Mouse (Mus musculus) kidney, adult 2 months (tissue): Measurements from ENCODE around the gene Frem3. TPM values are rescaled to one million over a fixed set of nuclear protein-coding genes. Genes with fewer than 3 reads are reported as not detected.
A peak's percentile ranks its signal among the peaks of the same experiment; 100 is the strongest.

Source experiments
- DNase-seq: peaks from one replicate; pipeline ENCODE4 v3.0.0; 2021
- H3K27ac ChIP-seq: fragments of 200-500 bp; 2 replicates; pipeline ENCODE4 v1.5.1; 2012; ENCODE audit warnings: low read depth, low read length, control low read depth, inconsistent platforms; ENCODE audit not compliant: insufficient read depth
- H3K27me3 ChIP-seq: fragments of 200-500 bp; replicated peaks from 2 replicates; pipeline ENCODE4 v1.6.1; 2012; ENCODE audit warnings: mild to moderate bottlenecking, moderate library complexity, low read length, inconsistent platforms; ENCODE audit not compliant: control insufficient read depth, insufficient read depth
- H3K36me3 ChIP-seq: fragments of 200-500 bp; 2 replicates; pipeline ENCODE4 v1.6.1; 2012; ENCODE audit warnings: mild to moderate bottlenecking, moderate library complexity, low read length, inconsistent platforms; ENCODE audit not compliant: control insufficient read depth, insufficient read depth
- H3K4me1 ChIP-seq: fragments of 200-500 bp; 2 replicates; pipeline ENCODE4 v1.6.1; 2011; ENCODE audit warnings: low read length; ENCODE audit not compliant: control insufficient read depth, insufficient read depth
- H3K4me3 ChIP-seq: fragments of 200-500 bp; 2 replicates; pipeline ENCODE4 v1.5.1; 2011; ENCODE audit warnings: mild to moderate bottlenecking, low read depth, low read length, control low read depth; ENCODE audit not compliant: insufficient read depth
- CTCF ChIP-seq: fragments of 200-500 bp; conservative IDR thresholded peaks from 2 replicates; pipeline ENCODE4 v1.5.1; 2011; ENCODE audit warnings: low read depth, mild to moderate bottlenecking, control low read depth, low read length, moderate library complexity, mixed read lengths; ENCODE audit not compliant: insufficient read depth, insufficient read length
- POLR2A ChIP-seq: fragments of 200-500 bp; IDR thresholded peaks from one replicate; pipeline ENCODE4 v1.6.1; 2011; ENCODE audit warnings: low read depth, low read length, control low read depth
- WGBS: fragments of 180-500 bp; shearing (Covaris S2); methylation state at CpG from one replicate; pipeline ENCODE4 v1.1.7; 2018; 5-methylcytosine and 5-hydroxymethylcytosine counted together
- polyA plus RNA-seq: library from polyadenylated mRNA; depleted of rRNA; stranded (reverse); fragments of >200 nt; gene quantifications from 2 replicates; pipeline ENCODE4 v1.2.3, GENCODE M21; 2012

The Frem3 gene
- polyA plus RNA-seq, 1 experiment, result not detected

GRCm38 (mm10) chr8:80579038-80579437 is 31.8 kb upstream of the Frem3 start:
- no peaks in the 10 kb centered on the region for H3K36me3 ChIP-seq
- no peaks in the 10 kb centered on the region for H3K4me1 ChIP-seq
- no peaks in the 10 kb centered on the region for H3K27me3 ChIP-seq
- H3K27ac ChIP-seq, result no peak overlapping the region
- DNase-seq, result no peak
- TF ChIP-seq CTCF (no peak), POLR2A (no peak)
- no peak overlapping the region for H3K4me3 ChIP-seq
- 79% methylated on average over 1 of the region's 1 CpGs for WGBS

DNA sequence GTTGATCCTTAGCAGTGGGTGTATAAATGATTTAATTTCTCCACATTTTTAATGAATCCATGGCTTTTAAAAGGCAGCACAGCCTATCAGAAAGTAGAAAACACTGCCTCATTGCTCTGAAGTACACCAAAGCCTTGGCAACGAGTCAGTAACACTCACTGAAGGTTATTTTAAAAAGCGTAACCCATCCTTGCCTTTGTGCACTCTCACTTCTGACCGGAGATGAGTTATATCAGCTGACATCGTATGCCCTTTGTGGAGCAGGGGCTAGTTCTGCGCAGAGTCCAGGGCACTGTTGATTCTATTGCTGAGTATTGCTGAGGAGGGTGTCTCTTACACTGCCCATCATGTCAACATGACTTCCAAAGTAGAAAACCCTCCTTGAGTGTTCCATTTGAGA is 18.3 kb upstream of the Frem3 start:
- Histone ChIP-seq H3K4me3 (no peak overlapping the region), H3K27ac (no peak overlapping the region)
- TF ChIP-seq POLR2A (no peak), CTCF (no peak)

DNA sequence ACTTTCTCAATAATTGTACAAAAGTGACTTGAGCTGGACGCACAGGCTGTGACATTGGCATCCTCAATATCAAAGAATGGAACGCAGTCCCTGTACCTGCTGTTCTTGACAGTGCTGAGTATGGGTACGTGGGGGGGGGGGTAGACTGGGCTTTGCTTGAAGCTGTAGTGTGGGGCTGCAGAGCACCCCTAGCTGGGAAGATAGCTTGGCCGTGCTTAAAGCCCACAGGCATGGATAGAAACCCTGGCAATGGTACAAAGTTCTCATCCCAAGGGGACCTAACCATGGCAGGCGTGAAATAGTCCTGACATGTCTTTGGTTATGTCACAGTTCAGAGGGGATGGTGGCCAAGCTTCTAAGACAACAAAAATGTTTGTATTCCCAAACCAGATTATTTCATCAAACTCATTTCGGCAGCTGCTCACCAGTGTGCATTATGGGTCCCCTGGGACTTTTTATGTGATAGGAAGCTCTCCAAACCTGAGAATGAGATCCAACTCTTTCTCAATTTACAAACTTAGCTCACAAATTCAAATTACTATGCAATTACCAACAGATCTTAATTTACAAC is 10.2 kb upstream of the Frem3 start:
- no peaks in the 10 kb centered on the region for H3K4me1 ChIP-seq
- no peak overlapping the region for H3K27ac ChIP-seq
- TF ChIP-seq CTCF (no peak), POLR2A (no peak)
- no peaks in the 10 kb centered on the region for H3K36me3 ChIP-seq
- no peak overlapping the region for H3K4me3 ChIP-seq
- H3K27me3 ChIP-seq, result no peaks in the 10 kb centered on the region; the same call in 1 of the 2 replicates
- DNase-seq, result peak; percentile 7
- 78% methylated on average over 6 of the region's 6 CpGs for WGBS

More for the DNA sequence above, 18.3 kb upstream of the Frem3 start:
- Histone ChIP-seq H3K36me3 (no peaks in the 10 kb centered on the region), H3K27me3 (no peaks in the 10 kb centered on the region; the same call in 1 of the 2 replicates), H3K4me1 (no peaks in the 10 kb centered on the region)
- no peak for DNase-seq
- 55% methylated on average over 5 of the region's 5 CpGs for WGBS

DNA sequence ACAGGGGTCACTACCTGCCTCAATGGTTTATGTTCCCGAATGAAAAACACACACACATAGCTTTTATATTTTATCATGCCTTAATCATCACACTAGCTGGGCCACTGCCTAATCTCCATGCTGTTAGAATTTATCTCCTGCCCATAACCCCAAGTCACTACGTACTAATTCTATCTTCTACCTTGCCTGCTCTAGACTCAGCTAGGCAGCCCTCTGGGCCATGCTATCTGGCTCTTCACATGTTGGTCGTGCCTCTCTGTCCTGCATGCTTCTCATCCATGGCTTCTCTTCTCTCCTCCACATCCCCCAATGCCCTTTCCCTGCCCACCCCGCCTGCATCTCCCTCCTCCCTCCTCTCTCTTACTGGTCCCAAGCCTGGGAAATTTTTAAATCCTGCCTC is 9.0 kb upstream of the Frem3 start:
- DNase-seq, result no peak
- H3K4me1 ChIP-seq, result no peaks in the 10 kb centered on the region
- no peaks in the 10 kb centered on the region for H3K36me3 ChIP-seq
- 58% methylated on average over 4 of the region's 4 CpGs for WGBS
- H3K4me3 ChIP-seq, result no peak overlapping the region
- H3K27me3 ChIP-seq, result no peaks in the 10 kb centered on the region; the same call in 1 of the 2 replicates
- H3K27ac ChIP-seq, result no peak overlapping the region
- TF ChIP-seq CTCF (no peak), POLR2A (no peak)

GRCm38 (mm10) chr8:80607082-80607481 is 3.8 kb upstream of the Frem3 start:
- 89% methylated on average over 4 of the region's 4 CpGs for WGBS
- H3K27me3 ChIP-seq, result no peaks in the 10 kb centered on the region
- H3K27ac ChIP-seq, result no peak overlapping the region
- no peak overlapping the region for H3K4me3 ChIP-seq
- no peak for DNase-seq
- TF ChIP-seq POLR2A (no peak), CTCF (no peak)
- no peaks in the 10 kb centered on the region for H3K36me3 ChIP-seq
- H3K4me1 ChIP-seq, result no peaks in the 10 kb centered on the region

- TF ChIP-seq POLR2A, result no peak
- TF ChIP-seq CTCF, result no peak
- no peaks in the 10 kb centered on the region for H3K4me1 ChIP-seq
- no peak overlapping the region for H3K27ac ChIP-seq
- H3K27me3 ChIP-seq, result no peaks in the 10 kb centered on the region
- H3K36me3 ChIP-seq, result no peaks in the 10 kb centered on the region
- no peak for DNase-seq
- 7% methylated on average over 12 of the region's 12 CpGs for WGBS
- no peak overlapping the region for H3K4me3 ChIP-seq
Measured at GRCm38 (mm10) chr8:80611441-80611751, 516 bp downstream of the Frem3 start.

GRCm38 (mm10) chr8:80619787-80620186 is 8.9 kb downstream of the Frem3 start:
- Histone ChIP-seq H3K4me1 (no peaks in the 10 kb centered on the region), H3K4me3 (no peak overlapping the region), H3K27me3 (no peaks in the 10 kb centered on the region), H3K36me3 (no peaks in the 10 kb centered on the region), H3K27ac (no peak overlapping the region)
- WGBS, result 70% methylated on average over 3 of the region's 3 CpGs
- DNase-seq, result no peak
- no peak for TF ChIP-seq CTCF
- TF ChIP-seq POLR2A, result no peak
